22 mouse cellular contexts compared by ENCODE assay signal in the genomic region with DNA sequence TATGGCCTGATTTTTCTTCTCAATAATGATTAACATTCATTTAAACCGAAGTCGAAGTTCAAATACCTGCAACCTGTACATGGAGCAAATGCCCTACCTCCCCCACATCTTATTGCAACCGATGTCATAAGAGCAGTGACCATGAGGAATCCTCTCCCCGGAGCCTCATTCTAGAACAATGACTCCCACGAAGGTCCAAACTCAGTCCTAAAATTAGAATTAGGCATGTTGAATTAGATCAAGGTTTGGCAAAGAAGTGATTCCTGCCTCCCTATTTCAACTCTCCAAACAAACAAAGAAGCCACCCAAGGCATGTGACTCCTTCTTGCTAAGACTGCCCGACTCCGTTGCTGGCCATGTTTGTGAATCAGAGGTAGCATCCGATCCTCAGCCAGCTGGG.
A peak's percentile ranks its signal among the peaks of the same experiment; 100 is the strongest.
DNase-seq lines count a peak whose midpoint lies in the region; ATAC-seq and TF ChIP-seq lines count a peak whose summit lies in the region.
"Had no signal": no experiment of that assay in that cellular context is flagged by ENCODE, and none has a peak within 500 bp of the region (broad histone marks: within the 10 kb centered on the region; RNA-seq: fewer than 3 reads in every experiment).

No protein-coding gene starts in this region.

- no peaks in the 10 kb centered on the region for H3K36me3 ChIP-seq in intestine, embryonic 16.5 days (ENCODE audit: control insufficient read depth, insufficient read depth, low read length)
- H3K36me3 ChIP-seq in intestine, postnatal 0 days (ENCODE audit: control insufficient read depth, insufficient read depth) = no peaks in the 10 kb centered on the region
- H3K36me3 ChIP-seq in myocyte (ENCODE audit: control insufficient read depth, insufficient read depth) = no peaks in the 10 kb centered on the region
- H3K36me3 ChIP-seq in heart, embryonic 11.5 days (ENCODE audit: control insufficient read depth, insufficient read depth, low read length) = no peaks in the 10 kb centered on the region
- H3K36me3 ChIP-seq: heart, embryonic 13.5 days had no signal

- no peaks in the 10 kb centered on the region for H3K4me1 ChIP-seq in intestine, embryonic 16.5 days (ENCODE audit: control insufficient read depth, insufficient read depth, low read length)
- H3K4me1 ChIP-seq in intestine, postnatal 0 days (replicated peaks; ENCODE audit: control insufficient read depth, insufficient read depth, low read length) = no peaks in the 10 kb centered on the region
- no peaks in the 10 kb centered on the region for H3K4me1 ChIP-seq in heart, embryonic 11.5 days (ENCODE audit: control insufficient read depth, insufficient read depth, low read length)
- H3K4me1 ChIP-seq: heart, embryonic 13.5 days had no signal

- CTCF ChIA-PET in Patski (lab: Charles Lee) = interaction anchor here (0.7 kb wide), 1 partner anchor 100 kb away, joined by 3 read pairs; no protein-coding TSS in a partner anchor

- no peak for TF ChIP-seq CTCF in intestine, postnatal 0 days (IDR thresholded peaks at IDR 0.05; ENCODE audit: low read depth)
- TF ChIP-seq CTCF in Patski (IDR thresholded peaks at IDR 0.05) = no peak

- peak; percentile 30 for DNase-seq in kidney, adult 9 months
- no peak for DNase-seq in kidney, postnatal 10 days
- peak; percentile 95 for DNase-seq in Patski (ENCODE audit: low read depth, low spot score)
- DNase-seq: adrenal gland, postnatal 10 days; adrenal gland, postnatal 36 days; cerebellum, adult 11 months; cerebellum, adult 9-10 months; cerebellum, postnatal 14 days; forebrain, postnatal 0 days; gastrocnemius, adult 2 months; gastrocnemius, postnatal 14 days; heart, adult 18-20 months; heart, postnatal 14 days; heart, postnatal 4 days had no signal

- 77% methylated on average over 8 of the region's 8 CpGs for WGBS in intestine, embryonic 16.5 days
- 60% methylated on average over 8 of the region's 8 CpGs for WGBS in intestine, postnatal 0 days
- WGBS in heart, embryonic 11.5 days (ENCODE audit: insufficient replicate concordance) = 87% methylated on average over 8 of the region's 8 CpGs

- H3K4me3 ChIP-seq in intestine, embryonic 16.5 days (ENCODE audit: low read length) = no peak overlapping the region
- no peak overlapping the region for H3K4me3 ChIP-seq in intestine, postnatal 0 days (ENCODE audit: low read depth, low read length)
- no peak overlapping the region for H3K4me3 ChIP-seq in myocyte
- no peak overlapping the region for H3K4me3 ChIP-seq in heart, embryonic 11.5 days (ENCODE audit: low read depth, low read length)
- H3K4me3 ChIP-seq: gastrocnemius, adult 2 months; heart, embryonic 13.5 days had no signal

- TF ChIP-seq POLR2A in myocyte (IDR thresholded peaks at IDR 0.05; ENCODE audit: insufficient read length, low read depth) = no peak

- H3K79me2 ChIP-seq in myocyte (ENCODE audit: control insufficient read depth, insufficient read depth) = no peaks in the 10 kb centered on the region

- POLR2A ChIA-PET in Patski (lab: Charles Lee) = no interaction called here

- 0 out of 2 replicates have a peak, but pooled peaks have one; percentile 42 for ATAC-seq in intestine, embryonic 16.5 days
- no peak for ATAC-seq in intestine, postnatal 0 days
- ATAC-seq in Patski = peak; percentile 71
- no peak for ATAC-seq in heart, embryonic 11.5 days (replicated peaks; ENCODE audit: insufficient number of reproducible peaks, low FRiP score, low TSS enrichment)
- ATAC-seq: forebrain, embryonic 14.5 days; forebrain, postnatal 0 days; hindbrain, postnatal 0 days had no signal

- H3K9ac ChIP-seq in intestine, embryonic 16.5 days (ENCODE audit: low read depth, low read length) = no peak overlapping the region
- no peak overlapping the region for H3K9ac ChIP-seq in intestine, postnatal 0 days (ENCODE audit: low read depth, low read length)
- no peak overlapping the region for H3K9ac ChIP-seq in heart, embryonic 11.5 days (ENCODE audit: low read depth, low read length)
- H3K9ac ChIP-seq: forebrain, postnatal 0 days; heart, embryonic 13.5 days; hindbrain, embryonic 14.5 days had no signal

- no peak overlapping the region for H3ac ChIP-seq in myocyte (ENCODE audit: control insufficient read depth, insufficient read length)

- no peak overlapping the region for H3K4me2 ChIP-seq in intestine, embryonic 16.5 days (ENCODE audit: low read depth, low read length)
- no peak overlapping the region for H3K4me2 ChIP-seq in intestine, postnatal 0 days (replicated peaks; ENCODE audit: low read depth)
- H3K4me2 ChIP-seq in myocyte (ENCODE audit: low read depth) = no peak overlapping the region
- H3K4me2 ChIP-seq in heart, embryonic 11.5 days = no peak overlapping the region
- H3K4me2 ChIP-seq: heart, embryonic 13.5 days; hindbrain, embryonic 14.5 days had no signal

- no peaks in the 10 kb centered on the region for H3K9me3 ChIP-seq in intestine, embryonic 16.5 days (ENCODE audit: control insufficient read depth, low read length)
- no peaks in the 10 kb centered on the region for H3K9me3 ChIP-seq in intestine, postnatal 0 days (ENCODE audit: control insufficient read depth)
- H3K9me3 ChIP-seq in heart, embryonic 11.5 days (replicated peaks; ENCODE audit: control insufficient read depth, low read length) = no peaks in the 10 kb centered on the region
- H3K9me3 ChIP-seq: heart, embryonic 13.5 days had no signal

- in situ Hi-C loops in Patski (cut with MboI; ENCODE audit: low pct_unique_long_range_greater_than_20kb) = loop anchor here (5.0 kb wide), 1 partner anchor 91 kb away; no protein-coding TSS in a partner anchor

- no peak overlapping the region for H3K27ac ChIP-seq in intestine, embryonic 16.5 days (ENCODE audit: low read length)
- no peak overlapping the region for H3K27ac ChIP-seq in intestine, postnatal 0 days (ENCODE audit: low read depth, low read length)
- H3K27ac ChIP-seq in heart, embryonic 11.5 days (ENCODE audit: low read depth, low read length) = no peak overlapping the region
- H3K27ac ChIP-seq: gastrocnemius, adult 2 months; heart, embryonic 13.5 days; hindbrain, embryonic 14.5 days; hindbrain, postnatal 0 days had no signal

- H3K27me3 ChIP-seq in intestine, embryonic 16.5 days (replicated peaks; ENCODE audit: control insufficient read depth, insufficient read depth, low read length) = no peaks in the 10 kb centered on the region
- H3K27me3 ChIP-seq in intestine, postnatal 0 days (replicated peaks; ENCODE audit: control insufficient read depth, insufficient read depth, low read length) = no peaks in the 10 kb centered on the region
- H3K27me3 ChIP-seq in Patski (no peaks in the 10 kb centered on the region), myocyte (ENCODE audit: control insufficient read depth, insufficient read depth, insufficient read length) (no peaks in the 10 kb centered on the region)
- no peaks in the 10 kb centered on the region for H3K27me3 ChIP-seq in heart, embryonic 11.5 days (ENCODE audit: control insufficient read depth, insufficient read depth, low read length)
- H3K27me3 ChIP-seq: heart, embryonic 13.5 days had no signal

TF ChIP-seq in myocyte, 11 proteins besides CTCF, POLR2A, EP300 and RAD21:
- TF ChIP-seq TCF12 (IDR thresholded peaks at IDR 0.05; ENCODE audit: insufficient read depth, poor library complexity, severe bottlenecking) (no peak), CEBPB (IDR thresholded peaks at IDR 0.05; ENCODE audit: insufficient read depth, poor library complexity, severe bottlenecking) (0 out of 2 replicates have a peak, but pooled peaks have one; percentile 21)

Comparison
In these comparisons a context has a peak if more than half of its experiments do, and no peak if none do; other contexts are left out.
1. ATAC-seq: peak in intestine, embryonic 16.5 days (single experiment) and Patski (single experiment); none in intestine, postnatal 0 days (single experiment) and heart, embryonic 11.5 days (single experiment).